Mouse (Mus musculus) thymus, adult 2 months (tissue): ENCODE measurements around the gene Tma7.

Experiments
- CTCF ChIP-seq: fragments of 200-500 bp; IDR thresholded peaks from 2 replicates; pipeline ENCODE4 v1.5.1; 2012; ENCODE audit warnings: mild to moderate bottlenecking, control low read depth, low read length, moderate library complexity, borderline replicate concordance; ENCODE audit not compliant: control insufficient read depth, poor library complexity, insufficient read depth; ENCODE audit errors: extremely low read depth
- POLR2A ChIP-seq: fragments of 200-500 bp; IDR thresholded peaks from 2 replicates; pipeline ENCODE4 v1.6.1; 2012; ENCODE audit warnings: mild to moderate bottlenecking, low read length, control low read depth, moderate library complexity; ENCODE audit not compliant: control insufficient read depth, poor library complexity, insufficient read depth; ENCODE audit errors: extremely low read depth

- no peak for TF ChIP-seq CTCF
- no peak for TF ChIP-seq POLR2A
Observed at GRCm38 (mm10) chr9:109107341-109107740, 25.0 kb upstream of the Tma7 start.
